Mouse (Mus musculus): ENCODE results near the gene Ost4. TPM values are rescaled to one million over a fixed set of nuclear protein-coding genes. Genes with fewer than 3 reads are reported as not detected.
A peak's percentile ranks its signal among the peaks of the same experiment; 100 is the strongest.

Gene Ost4
- polyA plus RNA-seq, 1 experiment from 2014 or later: 298 TPM

DNA sequence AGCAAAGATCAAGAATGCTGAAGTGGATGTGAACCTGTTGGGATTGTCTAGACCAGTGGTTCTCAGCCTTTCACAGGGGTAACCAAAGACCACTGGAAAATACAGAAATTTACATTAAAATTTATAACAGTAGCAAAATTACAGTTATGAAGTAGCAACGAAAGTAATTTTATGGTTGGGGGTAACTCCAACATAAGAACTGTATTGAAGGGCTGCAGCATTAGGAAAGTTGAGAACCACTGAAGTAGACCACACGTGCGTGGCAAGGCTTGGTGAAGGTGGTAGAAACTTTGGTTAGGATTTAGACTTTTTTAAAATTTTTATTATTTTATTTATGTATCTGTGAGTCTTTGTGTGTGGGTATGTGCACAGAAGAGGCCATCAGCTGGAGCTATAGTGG is 39.9 kb downstream of the Ost4 start, which contains the start of gene Tmem214:
TSS of gene Tmem214 (plus strand) at position 301 of the 400 bp plus-strand sequence.
- Histone ChIP-seq H3K27me3 (no peaks in the 10 kb centered on the region), H3K4me2 (replicated peaks) (peak within 1 kb of the TSS; percentile 88; the same call in 1 of the 2 replicates), H3K4me1 (peaks cover 13% of the 10 kb centered on the region), H3K9me3 (no peaks in the 10 kb centered on the region), H3K4me3 (no peak within 1 kb of the TSS), H3K9ac (replicated peaks) (peak within 1 kb of the TSS; percentile 88; the same call in 1 of the 2 replicates), H3K36me3 (peaks cover 65% of the 10 kb centered on the region), H3K27ac (replicated peaks) (0 out of 2 replicates have a peak within 1 kb of the TSS, but pooled peaks have one; percentile 58)
- no peak for ATAC-seq (ENCODE audit: low FRiP score, low read depth)
- WGBS: 98% methylated on average over 3 of the region's 3 CpGs

DNA sequence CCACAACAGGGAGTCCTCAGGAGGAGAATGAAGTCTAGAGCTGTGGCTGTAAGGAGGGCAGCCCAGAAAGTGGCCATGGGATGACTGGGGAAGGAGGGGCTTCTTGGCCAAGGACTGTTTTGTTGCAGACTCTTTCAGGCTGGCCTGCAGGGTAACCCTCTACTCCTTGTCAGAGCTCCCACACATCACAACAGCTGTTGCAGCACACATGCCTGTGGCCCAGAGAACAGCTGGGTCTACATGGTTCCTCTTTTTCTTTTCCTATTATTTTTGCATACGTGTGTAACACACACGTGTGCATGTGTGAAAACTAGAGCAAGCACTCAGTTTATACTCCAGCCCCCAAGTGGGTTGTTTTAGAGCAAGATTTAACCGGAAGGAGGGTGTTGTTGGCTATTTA is 40.7 kb downstream of the Ost4 start:
- no peak overlapping the region for H3K4me3 ChIP-seq
- peaks cover 13% of the 10 kb centered on the region for H3K4me1 ChIP-seq
- peaks cover 61% of the 10 kb centered on the region for H3K36me3 ChIP-seq
- 90% methylated on average over 3 of the region's 3 CpGs for WGBS
- no peak overlapping the region for H3K9ac ChIP-seq (replicated peaks)
- H3K27me3 ChIP-seq: no peaks in the 10 kb centered on the region
- ATAC-seq (ENCODE audit: low FRiP score, low read depth): no peak
- H3K9me3 ChIP-seq: no peaks in the 10 kb centered on the region
- no peak overlapping the region for H3K4me2 ChIP-seq (replicated peaks)
- H3K27ac ChIP-seq (replicated peaks): no peak overlapping the region

DNA sequence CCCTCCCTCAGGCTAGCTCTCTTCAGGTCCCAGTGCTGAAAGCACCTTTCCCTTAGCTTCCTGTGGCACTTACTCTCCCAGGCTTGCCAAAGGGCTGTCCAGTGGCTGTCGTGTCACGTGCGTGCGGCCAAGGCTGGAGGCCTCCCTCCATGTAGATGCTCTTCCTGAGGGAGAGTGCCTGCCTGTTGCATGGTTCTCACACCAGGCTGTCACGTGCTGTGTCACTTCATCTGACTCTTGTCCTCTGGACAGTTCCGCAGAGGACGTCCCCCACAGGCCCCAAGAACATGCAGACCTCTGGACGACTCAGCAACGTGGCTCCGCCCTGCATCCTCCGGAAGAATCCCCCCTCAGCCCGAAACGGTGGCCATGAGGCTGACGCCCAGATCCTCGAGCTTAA is 43.3 kb downstream of the Ost4 start:
- Histone ChIP-seq H3K4me1 (peaks cover 4% of the 10 kb centered on the region), H3K4me2 (replicated peaks) (no peak overlapping the region), H3K27me3 (no peaks in the 10 kb centered on the region), H3K36me3 (peaks cover 49% of the 10 kb centered on the region), H3K9me3 (no peaks in the 10 kb centered on the region), H3K9ac (replicated peaks) (no peak overlapping the region), H3K4me3 (no peak overlapping the region), H3K27ac (replicated peaks) (no peak overlapping the region)
- no peak for ATAC-seq (ENCODE audit: low FRiP score, low read depth)
- WGBS: 50% methylated on average over 15 of the region's 15 CpGs

DNA sequence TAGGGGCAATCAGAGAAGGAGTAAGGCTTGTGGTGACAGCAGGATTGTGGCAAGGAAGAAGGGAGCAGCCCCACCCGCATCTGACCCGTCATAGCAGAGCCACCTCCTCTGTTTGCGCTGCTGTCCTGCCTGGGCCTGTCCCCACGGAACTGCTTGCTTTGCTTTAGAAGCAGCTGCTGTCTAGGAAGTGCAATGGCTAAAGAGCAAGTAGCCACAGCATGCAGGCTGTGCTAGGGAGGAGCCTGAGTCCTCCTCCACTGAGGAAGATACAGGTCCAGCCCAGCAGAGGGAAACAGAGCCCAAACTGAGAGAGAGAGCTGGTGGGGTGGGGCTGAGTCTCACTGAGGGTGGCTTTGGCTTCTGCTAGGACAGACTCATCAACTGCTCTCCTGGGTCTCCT is 43.7 kb downstream of the Ost4 start:
- no peak overlapping the region for H3K4me3 ChIP-seq
- no peaks in the 10 kb centered on the region for H3K27me3 ChIP-seq
- no peak overlapping the region for H3K4me2 ChIP-seq (replicated peaks)
- H3K9me3 ChIP-seq: no peaks in the 10 kb centered on the region
- H3K27ac ChIP-seq (replicated peaks): no peak overlapping the region
- no peak overlapping the region for H3K9ac ChIP-seq (replicated peaks)
- ATAC-seq (ENCODE audit: low FRiP score, low read depth): no peak
- peaks cover under 1% of the 10 kb centered on the region for H3K4me1 ChIP-seq
- WGBS: 44% methylated on average over 4 of the region's 4 CpGs
- peaks cover 49% of the 10 kb centered on the region for H3K36me3 ChIP-seq

DNA sequence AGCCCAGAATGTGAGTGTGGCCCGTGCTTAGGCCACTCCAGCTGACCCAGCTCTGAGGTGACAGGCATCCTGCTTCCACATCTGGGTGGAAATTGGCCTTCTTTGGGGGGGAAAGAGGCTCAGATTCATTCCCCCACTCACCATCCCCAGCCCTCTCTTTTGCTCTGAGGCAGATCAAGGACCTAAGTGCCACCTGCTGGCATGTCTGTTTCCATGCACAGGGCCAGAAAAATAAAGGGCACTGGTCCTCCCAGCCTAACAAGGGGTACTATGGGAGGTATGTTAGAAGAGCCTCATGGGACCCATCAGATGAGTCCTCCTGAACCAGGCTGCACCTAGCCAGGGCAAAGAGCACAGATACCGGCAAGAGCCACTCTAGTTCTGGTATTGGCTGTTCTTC is 51.5 kb downstream of the Ost4 start:
- Histone ChIP-seq H3K4me3 (no peak overlapping the region), H3K36me3 (no peaks in the 10 kb centered on the region), H3K4me1 (no peaks in the 10 kb centered on the region), H3K4me2 (replicated peaks) (no peak overlapping the region), H3K9ac (replicated peaks) (no peak overlapping the region), H3K9me3 (no peaks in the 10 kb centered on the region), H3K27ac (replicated peaks) (no peak overlapping the region), H3K27me3 (no peaks in the 10 kb centered on the region)
- no peak for ATAC-seq (ENCODE audit: low FRiP score, low read depth)
- 76% methylated on average over 2 of the region's 2 CpGs for WGBS

Other genes starting within 250 kb of the Ost4 start
- 268 and 290 TPM in 2 replicates for gene Cenpa, start 241.0 kb downstream of the Ost4 start, polyA plus RNA-seq (2016; fragmentation: Nextera tagmentation; extraction: Ambion mirVana)
- gene Dpysl5, start 196.2 kb downstream of the Ost4 start, polyA plus RNA-seq (2016; fragmentation: Nextera tagmentation; extraction: Ambion mirVana): 136 and 153 TPM in 2 replicates
- 69.3 and 77.7 TPM in 2 replicates for gene Mapre3, start 93.1 kb downstream of the Ost4 start, polyA plus RNA-seq (2016; fragmentation: Nextera tagmentation; extraction: Ambion mirVana)
- gene Tmem214, start 39.8 kb downstream of the Ost4 start, polyA plus RNA-seq (2016; fragmentation: Nextera tagmentation; extraction: Ambion mirVana): 58.4 and 65.5 TPM in 2 replicates
- gene Agbl5, start 19.1 kb downstream of the Ost4 start, polyA plus RNA-seq (2016; fragmentation: Nextera tagmentation; extraction: Ambion mirVana): 30.6 and 32.1 TPM in 2 replicates
- gene Emilin1, start 5.6 kb upstream of the Ost4 start, polyA plus RNA-seq (2016; fragmentation: Nextera tagmentation; extraction: Ambion mirVana): 49.8 and 79.9 TPM in 2 replicates
- gene Khk, start 13.6 kb upstream of the Ost4 start, polyA plus RNA-seq (2016; fragmentation: Nextera tagmentation; extraction: Ambion mirVana): 5.6 TPM in 2 replicates
- 7.8 and 9.0 TPM in 2 replicates for gene Cgref1, start 37.8 kb upstream of the Ost4 start, polyA plus RNA-seq (2016; fragmentation: Nextera tagmentation; extraction: Ambion mirVana)
- gene Preb, start 52.6 kb upstream of the Ost4 start, polyA plus RNA-seq (2016; fragmentation: Nextera tagmentation; extraction: Ambion mirVana): 121 and 131 TPM in 2 replicates
- not detected in 2 replicates for gene Tcf23, start 60.9 kb upstream of the Ost4 start, polyA plus RNA-seq (2016; fragmentation: Nextera tagmentation; extraction: Ambion mirVana)
- gene Atraid, start 140.5 kb upstream of the Ost4 start, polyA plus RNA-seq (2016; fragmentation: Nextera tagmentation; extraction: Ambion mirVana): 117 and 120 TPM in 2 replicates
- gene Slc5a6, start 141.1 kb upstream of the Ost4 start, polyA plus RNA-seq (2016; fragmentation: Nextera tagmentation; extraction: Ambion mirVana): 11.7 and 12.9 TPM in 2 replicates
- 39.2 and 39.7 TPM in 2 replicates for gene Cad, start 147.0 kb upstream of the Ost4 start, polyA plus RNA-seq (2016; fragmentation: Nextera tagmentation; extraction: Ambion mirVana)
- not detected in 2 replicates for gene Dnajc5g, start 198.5 kb upstream of the Ost4 start, polyA plus RNA-seq (2016; fragmentation: Nextera tagmentation; extraction: Ambion mirVana)
- 10.7 and 11.2 TPM in 2 replicates for gene Slc30a3, start 200.4 kb upstream of the Ost4 start, polyA plus RNA-seq (2016; fragmentation: Nextera tagmentation; extraction: Ambion mirVana)
- gene Trim54, start 208.9 kb upstream of the Ost4 start, polyA plus RNA-seq (2016; fragmentation: Nextera tagmentation; extraction: Ambion mirVana): not detected in 2 replicates
- gene Ucn, start 231.0 kb upstream of the Ost4 start, polyA plus RNA-seq (2016; fragmentation: Nextera tagmentation; extraction: Ambion mirVana): not detected in 2 replicates
- 53.1 and 56.8 TPM in 2 replicates for gene Mpv17, start 246.5 kb upstream of the Ost4 start, polyA plus RNA-seq (2016; fragmentation: Nextera tagmentation; extraction: Ambion mirVana)

Data from midbrain, embryonic 12.5 days (tissue).